Mouse (Mus musculus) ES-E14 (cell line): Measurements from ENCODE around the gene Slc24a1.

Experiments used
- MAFK ChIP-seq: IDR thresholded peaks from 2 replicates; pipeline ENCODE4 v1.6.1; 2014; ENCODE audit warnings: mild to moderate bottlenecking, low read depth, low read length, inconsistent platforms; ENCODE audit not compliant: insufficient read depth
- ZC3H11A ChIP-seq: IDR thresholded peaks from 2 replicates; pipeline ENCODE4 v1.6.1; 2012; ENCODE audit warnings: low read depth, mild to moderate bottlenecking, inconsistent platforms, low read length, borderline replicate concordance

DNA sequence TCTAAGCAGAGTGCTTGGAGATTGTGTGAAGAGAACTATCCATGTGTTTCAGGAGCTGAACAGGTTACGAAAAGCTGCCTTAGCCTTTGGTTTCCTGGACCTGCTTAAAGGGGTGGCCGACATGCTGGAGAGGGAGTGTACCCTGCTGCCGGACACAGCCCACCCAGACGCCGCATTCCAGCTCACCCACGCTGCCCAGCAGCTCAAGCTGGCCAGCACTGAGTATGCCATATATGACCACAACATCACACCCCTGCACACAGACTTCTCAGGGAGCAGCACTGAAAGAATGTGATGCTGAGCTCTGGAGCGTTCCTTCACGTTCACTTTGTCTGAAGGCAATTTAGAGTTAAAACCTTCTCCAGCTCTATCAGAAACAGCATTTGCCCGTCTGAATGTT lies 34.4 kb upstream of the Slc24a1 start:
- TF ChIP-seq ZC3H11A, result no peak
- TF ChIP-seq MAFK, result no peak
